Mouse (Mus musculus) thymus, adult 2 months (tissue): ENCODE measurements around the gene Gripap1. TPM values are rescaled to one million over a fixed set of nuclear protein-coding genes. Genes with fewer than 3 reads are reported as not detected.
A peak's percentile ranks its signal among the peaks of the same experiment; 100 is the strongest.
"Not testable (repeated sequence)": the region's sequence is repeated elsewhere in the genome, so short reads cannot be mapped to it uniquely, and the experiment has no call there.

Experiments
- DNase-seq: peaks from one replicate; pipeline ENCODE4 v3.0.0; 2021
- H3K27ac ChIP-seq: fragments of 200-500 bp; 2 replicates; pipeline ENCODE4 v1.5.1; 2012; ENCODE audit warnings: low read length, control low read depth; ENCODE audit not compliant: control insufficient read depth, insufficient read depth
- H3K27me3 ChIP-seq: fragments of 200-500 bp; 2 replicates; pipeline ENCODE4 v1.6.1; 2012; ENCODE audit warnings: mild to moderate bottlenecking, low read length, moderate library complexity, mixed read lengths; ENCODE audit not compliant: control insufficient read depth, insufficient read depth
- H3K36me3 ChIP-seq: fragments of 200-500 bp; 2 replicates; pipeline ENCODE4 v1.6.1; 2012; ENCODE audit warnings: mild to moderate bottlenecking, low read length, moderate library complexity; ENCODE audit not compliant: control insufficient read depth, insufficient read depth
- H3K4me1 ChIP-seq: fragments of 200-500 bp; replicated peaks from 2 replicates; pipeline ENCODE4 v1.6.1; 2012; ENCODE audit warnings: low read length; ENCODE audit not compliant: control insufficient read depth, insufficient read depth
- H3K4me3 ChIP-seq: fragments of 200-500 bp; 2 replicates; pipeline ENCODE4 v1.5.1; 2012; ENCODE audit warnings: mild to moderate bottlenecking, low read length, control low read depth, moderate library complexity; ENCODE audit not compliant: control insufficient read depth, insufficient read depth
- CTCF ChIP-seq: fragments of 200-500 bp; IDR thresholded peaks from 2 replicates; pipeline ENCODE4 v1.5.1; 2012; ENCODE audit warnings: mild to moderate bottlenecking, control low read depth, low read length, moderate library complexity, borderline replicate concordance; ENCODE audit not compliant: control insufficient read depth, poor library complexity, insufficient read depth; ENCODE audit errors: extremely low read depth
- POLR2A ChIP-seq: fragments of 200-500 bp; IDR thresholded peaks from 2 replicates; pipeline ENCODE4 v1.6.1; 2012; ENCODE audit warnings: mild to moderate bottlenecking, low read length, control low read depth, moderate library complexity; ENCODE audit not compliant: control insufficient read depth, poor library complexity, insufficient read depth; ENCODE audit errors: extremely low read depth
- WGBS: fragments of 180-500 bp; shearing (Covaris S2); methylation state at CpG from one replicate; pipeline ENCODE4 v1.1.7; 2018; 5-methylcytosine and 5-hydroxymethylcytosine counted together
- polyA plus RNA-seq: library from polyadenylated mRNA; depleted of rRNA; stranded (reverse); fragments of >200 nt; gene quantifications from 2 replicates; pipeline ENCODE4 v1.2.3, GENCODE M21; 2012

Gripap1 gene
- polyA plus RNA-seq, 1 experiment = 73.1 TPM

DNA sequence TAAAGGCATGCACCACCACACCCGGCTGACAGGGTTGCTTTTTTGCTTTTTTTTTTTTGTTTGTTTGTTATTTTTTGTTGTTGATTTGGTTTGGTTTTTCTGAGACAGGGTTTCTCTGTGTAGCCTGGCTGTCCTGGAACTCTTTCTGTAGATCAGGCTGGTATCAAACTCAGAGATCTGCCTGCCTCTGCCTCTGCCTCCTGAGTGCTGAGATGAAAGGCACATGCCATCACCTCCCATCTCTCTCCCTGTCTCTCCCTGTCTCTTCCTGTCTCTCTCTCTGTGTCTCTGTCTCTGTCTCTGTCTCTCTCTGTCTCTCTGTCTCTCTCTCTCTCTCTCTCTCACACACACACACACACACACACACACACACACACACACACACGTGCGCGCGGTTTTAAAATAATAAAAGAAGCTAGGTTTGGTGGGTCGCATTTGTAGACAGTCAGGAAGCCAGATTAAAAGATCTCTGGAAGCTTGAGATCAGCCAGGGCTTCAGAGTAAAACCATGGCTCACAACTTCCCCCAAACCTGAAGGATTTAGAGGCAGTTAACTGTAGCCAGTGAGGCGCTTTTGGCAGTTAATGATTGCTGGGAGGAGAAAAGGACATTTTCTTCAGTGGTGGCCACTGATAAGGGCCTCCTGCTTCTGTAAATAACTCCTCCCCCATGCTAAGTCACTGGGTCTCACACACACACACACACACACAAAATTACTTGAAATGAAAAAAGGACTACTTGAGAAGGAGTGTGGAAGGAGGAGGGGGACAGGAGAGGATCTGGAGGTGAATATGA, 10.9 kb upstream of the Gripap1 start:
- H3K4me1 ChIP-seq = no peaks in the 10 kb centered on the region
- H3K36me3 ChIP-seq = no peaks in the 10 kb centered on the region
- TF ChIP-seq POLR2A (no peak), CTCF (no peak)
- H3K4me3 ChIP-seq = no peak overlapping the region
- no peak for DNase-seq
- no peaks in the 10 kb centered on the region for H3K27me3 ChIP-seq
- WGBS = 72% methylated on average over 7 of the region's 7 CpGs
- H3K27ac ChIP-seq = no peak overlapping the region

DNA sequence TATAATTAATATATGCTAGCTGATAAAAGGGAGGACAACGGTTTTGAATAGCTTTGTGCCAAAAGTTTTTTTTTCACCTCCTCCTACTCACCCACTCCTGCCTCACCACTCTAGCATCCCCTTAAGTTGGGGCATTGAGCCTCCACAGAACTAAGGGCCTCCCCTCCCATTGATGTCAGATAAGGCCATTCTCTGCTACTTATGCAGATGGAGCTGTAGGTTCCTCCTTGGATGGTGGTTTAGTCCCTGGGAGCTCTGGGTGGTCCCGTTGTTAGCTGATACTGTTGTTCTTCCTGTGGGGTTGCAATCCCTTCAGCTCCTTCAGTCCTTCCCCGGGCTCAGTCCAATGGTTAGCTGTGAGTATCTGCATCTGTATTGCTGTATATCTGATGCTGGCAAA, 10.3 kb upstream of the Gripap1 start:
- H3K4me3 ChIP-seq = no peak overlapping the region
- no peak for DNase-seq
- no peaks in the 10 kb centered on the region for H3K27me3 ChIP-seq
- no peaks in the 10 kb centered on the region for H3K4me1 ChIP-seq
- WGBS = 38% methylated on average over 3 of the region's 3 CpGs
- TF ChIP-seq POLR2A (no peak), CTCF (no peak)
- H3K27ac ChIP-seq = no peak overlapping the region
- no peaks in the 10 kb centered on the region for H3K36me3 ChIP-seq

DNA sequence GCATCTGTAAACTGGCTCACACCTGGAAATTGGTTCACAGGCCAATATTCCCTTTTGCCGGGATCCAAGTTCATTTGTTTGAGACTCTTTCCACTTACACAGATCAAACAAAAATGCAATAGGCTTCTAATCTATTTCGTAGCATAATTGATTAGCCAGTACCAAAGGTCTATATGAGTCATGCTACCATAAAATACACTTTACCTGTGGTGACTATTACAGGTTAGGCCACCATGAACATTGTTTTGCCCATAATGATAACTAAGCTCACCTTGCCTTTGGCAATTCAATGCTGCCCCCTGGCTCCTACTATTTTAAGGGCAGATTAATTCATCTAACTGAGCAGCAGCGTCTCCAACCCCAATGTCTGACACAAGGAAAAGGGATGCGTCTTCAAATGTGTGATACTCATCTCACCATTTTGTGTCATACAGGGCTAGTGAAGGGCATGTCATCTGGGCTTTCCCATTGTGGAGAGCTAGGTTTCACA, 6.9 kb upstream of the Gripap1 start:
- Histone ChIP-seq H3K4me3 (no peak overlapping the region), H3K36me3 (no peaks in the 10 kb centered on the region), H3K4me1 (no peaks in the 10 kb centered on the region), H3K27ac (no peak overlapping the region), H3K27me3 (no peaks in the 10 kb centered on the region)
- 88% methylated on average over 4 of the region's 4 CpGs for WGBS
- TF ChIP-seq CTCF (no peak), POLR2A (no peak)
- no peak for DNase-seq

DNA sequence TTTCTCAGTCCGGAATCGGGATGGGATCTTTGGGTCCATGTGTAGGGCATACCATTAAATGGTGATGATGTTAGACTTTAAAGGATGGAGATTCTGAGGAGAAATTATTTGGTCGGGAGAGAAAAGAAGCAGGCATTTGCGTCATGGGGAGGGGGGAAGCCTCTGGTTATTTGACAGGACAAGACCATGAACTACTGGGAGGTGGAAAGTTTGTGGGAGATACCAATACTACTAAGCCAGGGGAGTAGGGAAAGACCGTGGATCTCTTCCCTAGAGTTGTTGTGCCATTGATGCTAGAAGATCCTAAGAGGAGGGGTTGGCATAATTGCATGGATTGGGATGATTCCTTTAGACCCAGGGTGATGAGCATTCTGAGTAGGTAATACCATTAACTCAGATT, 744 bp downstream of the Gripap1 start:
- Histone ChIP-seq H3K27ac (no peak overlapping the region), H3K27me3 (no peaks in the 10 kb centered on the region), H3K4me1 (peaks cover 3% of the 10 kb centered on the region; the same call in 1 of the 2 replicates), H3K4me3 (peak overlapping the region; percentile 60), H3K36me3 (0 out of 2 replicates have a peak, but pooled peaks cover 5% of the 10 kb centered on the region)
- TF ChIP-seq POLR2A (no peak), CTCF (no peak)
- 7% methylated on average over 5 of the region's 5 CpGs for WGBS
- DNase-seq = peak; percentile 6

DNA sequence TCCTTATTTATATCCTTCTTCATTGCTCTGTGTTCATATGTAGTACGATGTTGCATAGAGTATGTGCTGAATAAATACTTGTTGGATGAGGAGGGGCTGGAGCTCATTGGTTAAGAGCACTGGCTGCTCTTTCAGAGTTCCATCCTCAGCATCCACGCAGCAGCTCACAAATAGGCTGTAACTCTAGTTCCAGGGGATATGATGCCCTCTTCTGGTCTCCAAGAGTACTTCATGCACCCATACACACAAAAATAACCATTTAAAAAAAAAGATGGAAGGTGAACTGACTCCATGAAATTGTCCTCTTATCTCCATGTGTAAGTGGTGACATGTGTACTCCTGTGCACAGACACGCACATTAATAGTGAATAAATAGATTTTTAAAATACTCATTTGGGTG, 3.8 kb downstream of the Gripap1 start:
- Histone ChIP-seq H3K36me3 (0 out of 2 replicates have a peak, but pooled peaks cover 5% of the 10 kb centered on the region), H3K27me3 (no peaks in the 10 kb centered on the region), H3K4me1 (peaks cover 3% of the 10 kb centered on the region; the same call in 1 of the 2 replicates), H3K27ac (no peak overlapping the region), H3K4me3 (no peak overlapping the region)
- TF ChIP-seq POLR2A (no peak), CTCF (no peak)
- 67% methylated on average over 3 of the region's 3 CpGs for WGBS
- no peak for DNase-seq

DNA sequence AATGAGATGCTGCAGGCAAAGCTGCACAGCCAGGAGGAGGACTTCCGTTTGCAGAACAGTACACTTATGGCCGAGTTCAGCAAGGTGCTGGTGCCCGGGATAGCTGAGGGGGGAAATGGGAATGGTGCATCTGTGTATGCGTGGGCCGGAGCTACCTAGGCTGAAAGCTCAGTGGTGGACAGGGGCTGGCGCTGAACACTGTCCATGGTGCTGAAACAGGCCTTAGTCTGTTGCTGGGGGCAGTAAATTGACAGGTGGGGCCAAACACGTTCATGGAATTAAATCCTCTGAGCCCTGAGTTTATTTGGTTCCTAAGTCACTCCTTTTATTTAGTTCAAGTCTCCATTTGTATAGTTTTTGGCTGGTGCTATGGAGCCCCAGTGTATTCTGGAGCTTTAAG, 5.5 kb downstream of the Gripap1 start:
- WGBS = 82% methylated on average over 7 of the region's 7 CpGs
- Histone ChIP-seq H3K4me3 (no peak overlapping the region), H3K27me3 (no peaks in the 10 kb centered on the region), H3K4me1 (peaks cover 3% of the 10 kb centered on the region; the same call in 1 of the 2 replicates), H3K27ac (no peak overlapping the region), H3K36me3 (peaks cover 15% of the 10 kb centered on the region)
- DNase-seq = peak; percentile 15
- TF ChIP-seq CTCF (no peak), POLR2A (no peak)

DNA sequence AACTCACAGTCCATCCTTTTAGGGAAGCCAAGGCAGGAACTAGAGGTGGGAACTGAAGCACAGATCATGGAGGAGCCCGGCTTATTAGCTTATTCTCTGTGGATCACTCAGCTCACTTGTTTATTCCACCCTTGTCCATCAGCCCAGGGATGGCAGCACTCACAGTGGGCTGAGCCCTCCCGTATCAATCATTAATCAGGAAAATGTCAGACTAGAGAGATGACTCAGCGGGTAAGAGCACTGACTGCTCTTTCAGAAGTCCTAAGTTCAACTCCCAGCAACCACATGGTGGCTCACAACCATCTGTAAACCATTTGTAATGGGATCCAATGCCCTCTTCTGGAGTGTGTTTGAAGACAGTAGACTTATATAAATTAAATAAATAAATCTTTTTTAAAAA, 7.8 kb downstream of the Gripap1 start:
- peaks cover 19% of the 10 kb centered on the region for H3K36me3 ChIP-seq

DNA sequence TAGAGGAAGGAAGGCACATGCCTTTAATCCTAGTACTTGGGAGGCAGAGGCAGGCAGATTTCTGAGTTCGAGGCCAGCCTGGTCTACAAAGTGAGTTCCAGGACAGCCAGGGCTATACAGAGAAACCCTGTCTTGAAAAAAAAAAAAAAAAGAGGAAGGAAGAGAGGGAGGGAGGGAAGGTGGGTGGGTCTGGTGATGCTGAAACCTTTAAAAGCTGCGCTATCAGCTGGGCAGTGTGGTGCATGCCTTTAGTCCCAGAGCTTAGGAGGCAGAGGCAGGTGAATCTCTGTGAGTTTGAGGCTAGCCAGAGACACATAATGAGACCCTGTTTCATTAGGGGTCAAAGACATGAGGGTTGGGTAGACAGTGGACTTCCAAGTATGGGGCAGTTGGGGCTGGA, 12.6 kb downstream of the Gripap1 start:
- 96% methylated on average over 2 of the region's 2 CpGs for WGBS
- not testable (repeated sequence) for H3K4me1 ChIP-seq, DNase-seq, H3K27me3 ChIP-seq, H3K27ac ChIP-seq, H3K4me3 ChIP-seq
- H3K36me3 ChIP-seq = peaks cover 15% of the 10 kb centered on the region

More for the DNA sequence above, 7.8 kb downstream of the Gripap1 start:
- TF ChIP-seq POLR2A (no peak), CTCF (no peak)
- WGBS = 98% methylated on average over 3 of the region's 3 CpGs
- H3K27ac ChIP-seq = no peak overlapping the region
- DNase-seq = no peak
- H3K4me3 ChIP-seq = no peak overlapping the region
- H3K27me3 ChIP-seq = no peaks in the 10 kb centered on the region
- no peaks in the 10 kb centered on the region for H3K4me1 ChIP-seq

DNA sequence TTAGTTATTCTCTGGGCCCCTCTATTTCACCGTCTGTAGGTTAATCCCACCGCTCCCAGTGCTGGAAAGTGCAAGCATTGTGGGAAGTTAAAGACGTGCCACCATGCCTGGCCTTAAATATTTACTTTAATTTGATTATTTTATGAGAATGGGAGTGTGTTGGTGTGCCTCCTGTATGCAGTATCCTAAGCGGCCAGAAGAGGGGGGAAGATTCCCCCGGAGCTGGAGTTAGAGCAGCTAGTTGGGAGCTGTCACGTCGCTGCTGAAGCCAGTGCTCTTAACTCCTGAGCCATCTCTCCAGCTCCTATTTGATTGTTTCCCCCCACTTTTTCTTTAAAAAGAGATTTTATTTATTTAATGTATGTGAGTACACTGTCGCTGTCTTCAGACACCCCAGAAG, 25.5 kb downstream of the Gripap1 start:
- not testable (repeated sequence) for H3K36me3 ChIP-seq, H3K4me1 ChIP-seq, H3K27me3 ChIP-seq, H3K27ac ChIP-seq, H3K4me3 ChIP-seq
- peak; percentile 27 for DNase-seq
- 79% methylated on average over 8 of the region's 8 CpGs for WGBS
